Mouse (Mus musculus) mesoderm, embryonic 11.5 days (tissue): ENCODE data around the gene N4bp3.
"Not testable (repeated sequence)": the region's sequence is repeated elsewhere in the genome, so short reads cannot be mapped to it uniquely, and the experiment has no call there.

Experiments used
- DNase-seq: peaks from one replicate; pipeline ENCODE4 v3.0.0-alpha.2; 2012; ENCODE audit warnings: low read depth, low spot score

The N4bp3 gene

GRCm38 (mm10) chr11:51653736-51654135, 3.1 kb upstream of the N4bp3 start:
- DNase-seq: no peak

- DNase-seq: no peak
Observed at GRCm38 (mm10) chr11:51652889-51653418, 2.3 kb upstream of the N4bp3 start.

- no peak for DNase-seq
Observed at GRCm38 (mm10) chr11:51650261-51650660, 381 bp downstream of the N4bp3 start.

DNA sequence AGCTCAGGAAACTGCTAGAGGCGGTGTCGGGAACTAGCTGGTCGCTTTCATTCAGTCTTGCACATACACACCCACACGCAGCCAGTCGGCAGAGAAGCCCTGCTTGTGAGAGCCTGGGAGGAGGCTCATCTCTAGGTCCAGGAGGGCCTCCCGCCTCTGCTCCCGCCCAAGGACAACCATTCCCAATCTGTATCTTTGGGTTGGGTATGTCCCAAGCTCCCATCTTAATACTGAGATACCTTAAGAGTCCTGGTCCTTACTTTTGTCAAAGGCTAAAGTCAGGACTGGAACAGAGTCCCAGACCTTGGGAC, 798 bp downstream of the N4bp3 start:
- no peak for DNase-seq

DNA sequence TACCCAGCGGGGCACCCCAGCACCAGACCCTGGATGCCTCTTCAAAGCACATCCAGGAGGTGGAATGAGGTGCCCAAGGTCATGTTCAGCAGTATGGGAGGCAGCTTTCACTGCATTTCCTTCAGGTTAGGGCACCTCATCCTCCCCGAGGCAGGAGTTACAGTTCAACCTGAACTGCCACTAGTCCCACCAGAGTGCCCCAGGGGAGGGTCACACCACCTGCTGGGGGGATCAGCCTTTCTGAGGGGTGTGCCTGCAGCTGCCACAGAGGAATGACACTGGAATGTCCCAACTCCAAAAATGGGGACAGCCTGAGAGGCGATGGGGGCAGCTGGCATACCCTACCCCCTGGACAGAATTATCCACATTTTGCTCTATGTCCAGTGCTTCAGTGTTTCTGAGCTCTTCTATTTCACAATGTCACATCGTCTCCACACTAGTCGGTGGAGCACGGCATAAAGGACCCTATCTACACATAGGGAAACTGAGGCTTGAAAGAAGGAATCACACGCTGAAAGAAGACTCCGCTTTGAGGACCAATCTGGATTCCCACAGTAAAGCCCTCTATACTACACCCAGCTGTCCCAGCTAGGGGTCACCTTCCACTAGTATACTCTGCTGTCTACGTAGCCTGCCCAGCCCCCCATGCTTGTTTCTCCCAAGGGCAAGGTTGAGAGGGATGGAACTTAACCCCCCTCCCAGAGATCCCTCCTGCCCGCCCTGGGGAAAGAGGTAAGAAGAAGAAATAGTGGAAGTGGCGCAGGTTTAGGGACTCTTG, 1.3 kb downstream of the N4bp3 start:
- no peak for DNase-seq

DNA sequence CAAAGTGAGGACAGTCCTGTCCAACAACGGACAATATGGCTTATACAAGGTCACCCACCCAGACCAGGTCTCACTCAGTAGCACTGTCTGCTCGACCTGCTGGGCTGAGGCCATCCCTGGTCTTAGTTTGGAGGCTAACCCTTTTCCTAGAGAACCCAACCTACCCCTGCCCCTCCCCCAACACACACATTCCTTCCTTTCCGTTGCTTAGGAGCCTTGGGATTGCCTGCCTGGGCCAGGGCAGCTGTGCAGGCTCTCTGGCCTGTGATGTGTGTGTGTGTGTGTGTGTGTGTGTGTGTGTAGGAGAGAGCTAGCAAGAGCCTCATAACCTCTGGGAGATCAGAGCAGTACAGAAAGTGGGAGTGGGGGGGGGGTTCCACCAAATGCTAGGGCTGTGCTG, 2.1 kb downstream of the N4bp3 start:
- DNase-seq: peak; percentile 75

DNA sequence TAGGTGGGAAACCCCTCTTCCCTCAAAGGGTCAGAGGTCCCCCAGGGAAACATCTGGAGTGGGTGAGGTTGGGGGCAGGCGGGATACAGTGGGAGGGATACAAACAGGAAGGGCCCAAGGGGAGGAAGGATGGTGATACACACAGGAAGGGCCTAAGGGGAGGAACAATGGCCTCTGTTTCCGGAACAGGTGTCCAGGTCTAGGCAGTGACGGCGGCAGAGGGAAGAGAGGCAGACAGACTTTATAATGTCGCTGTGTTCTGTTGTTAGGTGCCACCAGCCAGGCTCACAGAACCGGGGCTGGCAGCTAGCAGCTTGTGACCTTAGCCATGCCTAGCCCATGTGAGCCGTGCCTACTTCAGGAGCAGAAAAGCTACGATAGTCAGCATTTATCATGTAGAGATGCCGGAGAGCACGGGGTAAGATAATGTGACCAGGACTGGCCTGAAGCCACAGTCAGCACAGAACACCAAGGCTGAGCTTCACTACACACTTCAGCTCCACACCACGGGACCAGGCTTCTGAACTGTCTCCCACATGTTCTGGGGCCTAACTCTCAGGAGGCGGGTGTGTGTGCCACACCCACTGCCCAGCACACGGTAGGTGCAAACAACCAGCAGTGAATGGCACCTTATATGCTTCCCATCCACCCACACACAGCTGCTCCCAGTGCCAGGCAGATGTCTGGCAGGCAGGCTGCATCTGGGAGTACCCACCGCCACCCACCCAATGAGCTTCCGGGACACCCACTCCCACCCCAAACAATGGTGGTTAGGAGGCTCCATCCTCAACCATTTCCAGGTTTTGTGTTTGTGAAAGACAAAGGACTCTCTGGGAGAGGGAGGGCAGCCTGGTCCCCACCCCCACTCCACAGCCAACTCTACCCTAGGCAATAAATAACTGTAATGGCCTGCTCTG, 3.6 kb downstream of the N4bp3 start:
- DNase-seq: no peak

- no peak for DNase-seq
Observed at GRCm38 (mm10) chr11:51646245-51646644, 4.4 kb downstream of the N4bp3 start.

DNA sequence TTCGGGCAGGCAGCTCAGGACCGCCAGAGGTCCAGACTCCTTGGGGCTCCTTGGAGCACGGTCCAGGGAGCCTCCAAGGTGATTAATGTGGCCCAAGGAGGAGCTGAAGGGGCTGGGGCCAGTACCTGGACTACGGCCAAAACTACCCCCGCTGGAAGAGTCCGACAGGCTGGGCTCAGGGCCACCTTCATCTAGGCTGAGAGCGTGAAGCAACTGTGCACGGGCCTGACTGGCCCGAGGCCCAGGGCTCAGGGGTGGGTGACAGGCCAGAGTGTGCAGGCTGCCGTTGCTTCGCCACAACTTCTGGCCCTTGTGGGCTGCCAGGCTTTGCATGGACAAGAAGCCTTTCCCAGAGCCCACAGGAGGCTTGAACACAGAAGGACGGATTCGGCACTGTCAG, 5.3 kb downstream of the N4bp3 start:
- DNase-seq: no peak

GRCm38 (mm10) chr11:51644217-51644616, 6.4 kb downstream of the N4bp3 start:
- DNase-seq: no peak

GRCm38 (mm10) chr11:51643761-51644160, 6.9 kb downstream of the N4bp3 start:
- no peak for DNase-seq

- DNase-seq: no peak
Observed at GRCm38 (mm10) chr11:51643202-51643601, 7.4 kb downstream of the N4bp3 start.

- no peak for DNase-seq
Observed at GRCm38 (mm10) chr11:51640748-51641147, 9.9 kb downstream of the N4bp3 start.

GRCm38 (mm10) chr11:51638497-51638896, 12.1 kb downstream of the N4bp3 start:
- no peak for DNase-seq

DNA sequence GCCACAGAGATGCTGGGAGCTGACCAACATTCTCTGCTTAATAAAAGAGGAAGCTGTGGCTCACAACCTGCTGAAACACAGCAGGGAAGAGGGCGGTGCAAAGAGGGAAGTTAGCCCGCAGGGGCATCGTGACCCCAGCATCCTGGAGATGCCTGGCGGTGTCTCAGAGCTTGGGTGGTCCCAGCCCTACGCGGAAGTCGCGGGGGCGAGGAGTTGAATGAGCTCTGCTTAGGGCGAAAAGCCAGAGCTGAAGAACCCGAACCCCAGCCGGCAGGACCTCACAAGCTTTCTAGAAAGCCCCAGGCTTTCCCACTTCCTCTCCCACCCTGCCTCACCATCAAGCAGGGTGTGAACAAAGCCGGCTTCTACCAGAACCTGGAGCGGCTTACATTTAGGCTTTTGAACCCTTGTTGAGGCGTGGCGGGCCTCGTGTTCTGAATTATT, 12.6 kb downstream of the N4bp3 start:
- DNase-seq: peak; percentile 82

GRCm38 (mm10) chr11:51636323-51636684, 14.3 kb downstream of the N4bp3 start:
- peak; percentile 79 for DNase-seq

GRCm38 (mm10) chr11:51635525-51636322, 14.9 kb downstream of the N4bp3 start, which contains the start of gene Rmnd5b:
Gene Rmnd5b (minus strand): TSS chr11:51635896.
- peak; percentile 87 for DNase-seq

GRCm38 (mm10) chr11:51635127-51635524, 15.5 kb downstream of the N4bp3 start:
- DNase-seq: no peak

GRCm38 (mm10) chr11:51633721-51634120, 16.9 kb downstream of the N4bp3 start:
- DNase-seq: no peak

DNA sequence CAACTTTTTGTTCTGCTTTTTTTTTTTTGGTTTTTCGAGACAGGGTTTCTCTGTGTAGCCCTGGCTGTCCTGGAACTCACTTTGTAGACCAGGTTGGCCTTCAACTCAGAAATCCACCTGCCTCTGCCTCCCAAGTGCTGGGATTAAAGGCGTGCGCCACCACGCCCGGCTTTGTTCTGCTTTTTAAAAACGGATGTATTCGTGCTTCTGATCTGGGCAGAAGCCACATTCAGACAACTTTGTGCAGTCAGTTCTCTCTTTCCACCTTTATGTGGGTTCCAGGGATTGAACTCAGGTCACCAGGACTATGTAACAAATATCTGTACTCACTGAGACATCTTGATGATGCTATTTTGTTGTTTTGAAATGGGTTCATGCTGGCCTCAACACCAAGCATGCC, 17.4 kb downstream of the N4bp3 start:
- DNase-seq: not testable (repeated sequence)

DNA sequence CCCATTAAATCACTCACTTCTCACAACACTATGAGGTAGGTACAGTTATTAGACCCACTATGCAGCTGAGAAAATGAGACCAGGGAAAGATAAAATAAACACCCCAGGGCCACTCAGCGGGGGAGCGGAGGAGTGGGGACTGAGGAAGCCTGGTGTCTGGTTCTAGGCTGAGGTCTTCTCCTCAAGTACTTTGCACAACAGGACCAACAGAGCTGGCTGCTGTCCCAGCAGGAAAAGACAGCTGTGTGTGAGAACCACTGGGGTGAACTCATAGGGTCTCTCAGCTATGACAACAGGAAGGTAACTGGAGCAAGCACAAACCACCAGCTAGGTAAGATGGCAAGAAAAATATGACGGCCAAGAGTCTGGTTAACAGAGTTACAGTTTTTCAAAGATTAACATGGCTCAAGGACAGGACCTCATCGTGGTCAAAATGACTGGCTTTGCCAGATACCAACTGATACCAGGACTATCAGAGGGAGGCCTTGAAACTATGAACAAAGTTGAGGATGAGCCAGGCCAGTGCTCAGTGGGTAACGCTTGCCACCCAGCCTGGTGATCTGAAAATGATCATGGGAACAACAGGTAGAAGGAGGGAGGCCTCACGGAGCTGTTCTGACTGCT, 18.4 kb downstream of the N4bp3 start:
- DNase-seq: no peak
